Mouse (Mus musculus) hindbrain, embryonic 10.5 days (tissue): ENCODE measurements around the gene Tbpl1. TPM values are rescaled to one million over a fixed set of nuclear protein-coding genes. Genes with fewer than 3 reads are reported as not detected.

ENCODE experiments used
- polyA plus RNA-seq: library from polyadenylated mRNA; unstranded; fragments of >200 nt; fragmentation: Nextera tagmentation; extraction: Ambion mirVana; gene quantifications from 2 replicates; pipeline ENCODE4 v1.2.1, GENCODE M21; 2016

Tbpl1 gene
- polyA plus RNA-seq, 1 experiment from 2014 or later: 100 TPM

Other genes with a start within 250 kb of the Tbpl1 start
- 1.9 and 2.0 TPM in 2 replicates for gene Slc2a12, start 86.9 kb downstream of the Tbpl1 start, polyA plus RNA-seq
- gene Tcf21, start 88.2 kb upstream of the Tbpl1 start, polyA plus RNA-seq: 0.27 and 0.65 TPM in 2 replicates